Mouse (Mus musculus) cerebellum, adult 2 months (tissue): ENCODE data around the gene Wdr73.

Experiments
- CTCF ChIP-seq: fragments of 200-500 bp; IDR thresholded peaks from 2 replicates; pipeline ENCODE4 v1.5.1; 2011; ENCODE audit warnings: low read depth, mild to moderate bottlenecking, control low read depth, low read length, moderate library complexity, borderline replicate concordance; ENCODE audit not compliant: insufficient read depth
- POLR2A ChIP-seq: fragments of 200-500 bp; IDR thresholded peaks from 2 replicates; pipeline ENCODE4 v1.6.1; 2011; ENCODE audit warnings: low read length, control low read depth, borderline replicate concordance; ENCODE audit not compliant: insufficient read depth

DNA sequence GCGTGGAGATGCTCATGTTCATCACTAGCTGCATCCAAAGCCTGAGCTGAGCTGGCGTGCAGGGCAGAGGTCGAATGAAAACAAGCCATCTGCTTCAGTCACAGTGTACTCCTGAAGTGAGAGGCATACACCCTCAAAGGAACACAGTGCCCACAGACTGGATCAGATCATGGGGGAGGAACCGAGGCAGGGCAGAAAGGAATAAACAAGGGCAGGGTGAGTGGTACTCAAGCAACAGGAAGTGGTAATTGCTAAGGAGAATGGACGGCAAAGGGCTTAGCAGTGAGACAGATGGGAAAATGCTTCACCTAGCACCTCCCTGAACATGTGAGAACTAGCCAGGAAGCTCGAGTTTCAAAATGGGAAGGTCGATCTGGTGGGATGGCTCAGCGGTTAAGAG lies 11.4 kb upstream of the Wdr73 start:
- TF ChIP-seq CTCF (no peak), POLR2A (no peak)
